Mouse (Mus musculus): ENCODE measurements around the gene Gria1. TPM values are rescaled to one million over a fixed set of nuclear protein-coding genes. Genes with fewer than 3 reads are reported as not detected.
A peak's percentile ranks its signal among the peaks of the same experiment; 100 is the strongest.

Gria1 gene
- polyA plus RNA-seq, 1 experiment from 2014 or later, result 21.3 TPM

- no peaks in the 10 kb centered on the region for H3K36me3 ChIP-seq
- no peak overlapping the region for H3K9ac ChIP-seq (replicated peaks)
- no peak overlapping the region for H3K4me2 ChIP-seq (replicated peaks)
- H3K9me3 ChIP-seq, result no peaks in the 10 kb centered on the region
- no peak overlapping the region for H3K4me3 ChIP-seq (replicated peaks)
- no peaks in the 10 kb centered on the region for H3K27me3 ChIP-seq
- WGBS, result 58% methylated on average over 6 of the region's 6 CpGs
- peak overlapping the region; percentile 44; the same call in 1 of the 2 replicates for H3K27ac ChIP-seq
- H3K4me1 ChIP-seq (replicated peaks), result peaks cover 9% of the 10 kb centered on the region
- ATAC-seq, result peak; percentile 27; the same call in 1 of the 2 replicates
Measured at GRCm38 (mm10) chr11:57072171-57072570, 61.0 kb downstream of the Gria1 start.

- H3K4me3 ChIP-seq (replicated peaks), result no peak overlapping the region
- no peaks in the 10 kb centered on the region for H3K9me3 ChIP-seq
- H3K27me3 ChIP-seq, result no peaks in the 10 kb centered on the region
- ATAC-seq, result no peak
- 88% methylated on average over 3 of the region's 3 CpGs for WGBS
- H3K4me1 ChIP-seq (replicated peaks), result no peaks in the 10 kb centered on the region
- H3K4me2 ChIP-seq (replicated peaks), result no peak overlapping the region
- no peak overlapping the region for H3K9ac ChIP-seq (replicated peaks)
- H3K36me3 ChIP-seq, result no peaks in the 10 kb centered on the region
- no peak overlapping the region for H3K27ac ChIP-seq
Measured at GRCm38 (mm10) chr11:57079423-57079822, 68.2 kb downstream of the Gria1 start.

GRCm38 (mm10) chr11:57089527-57089926 lies 78.3 kb downstream of the Gria1 start:
- H3K27me3 ChIP-seq, result no peaks in the 10 kb centered on the region
- no peak overlapping the region for H3K27ac ChIP-seq
- peaks cover 4% of the 10 kb centered on the region; the same call in 1 of the 2 replicates for H3K36me3 ChIP-seq
- 0 out of 2 replicates have a peak, but pooled peaks have one; percentile 62 for ATAC-seq
- H3K4me3 ChIP-seq (replicated peaks), result no peak overlapping the region
- 48% methylated on average over 5 of the region's 5 CpGs for WGBS
- peaks cover 4% of the 10 kb centered on the region; the same call in 1 of the 2 replicates for H3K9me3 ChIP-seq
- H3K4me2 ChIP-seq (replicated peaks), result no peak overlapping the region
- H3K9ac ChIP-seq (replicated peaks), result no peak overlapping the region
- no peaks in the 10 kb centered on the region; the same call in 1 of the 2 replicates for H3K4me1 ChIP-seq (replicated peaks)

GRCm38 (mm10) chr11:57090705-57091104 lies 79.5 kb downstream of the Gria1 start:
- Histone ChIP-seq H3K4me3 (replicated peaks) (no peak overlapping the region), H3K27me3 (no peaks in the 10 kb centered on the region), H3K9ac (replicated peaks) (no peak overlapping the region), H3K4me1 (replicated peaks) (peaks cover 8% of the 10 kb centered on the region), H3K36me3 (peaks cover 4% of the 10 kb centered on the region; the same call in 1 of the 2 replicates), H3K27ac (no peak overlapping the region), H3K4me2 (replicated peaks) (no peak overlapping the region), H3K9me3 (peaks cover 4% of the 10 kb centered on the region; the same call in 1 of the 2 replicates)
- no peak for ATAC-seq

GRCm38 (mm10) chr11:57091276-57091914 lies 80.2 kb downstream of the Gria1 start:
- Histone ChIP-seq H3K4me3 (replicated peaks) (no peak overlapping the region), H3K4me2 (replicated peaks) (no peak overlapping the region), H3K27ac (no peak overlapping the region), H3K4me1 (replicated peaks) (peaks cover 8% of the 10 kb centered on the region), H3K36me3 (peaks cover 4% of the 10 kb centered on the region; the same call in 1 of the 2 replicates), H3K27me3 (no peaks in the 10 kb centered on the region), H3K9me3 (peaks cover 4% of the 10 kb centered on the region; the same call in 1 of the 2 replicates), H3K9ac (replicated peaks) (no peak overlapping the region)
- 66% methylated on average over 3 of the region's 3 CpGs for WGBS
- no peak for ATAC-seq

- H3K9ac ChIP-seq (replicated peaks), result no peak overlapping the region
- WGBS, result 80% methylated on average over 5 of the region's 5 CpGs
- no peak overlapping the region for H3K27ac ChIP-seq
- no peak overlapping the region for H3K4me2 ChIP-seq (replicated peaks)
- H3K4me1 ChIP-seq (replicated peaks), result no peaks in the 10 kb centered on the region
- no peaks in the 10 kb centered on the region for H3K9me3 ChIP-seq
- H3K36me3 ChIP-seq, result no peaks in the 10 kb centered on the region
- H3K27me3 ChIP-seq, result no peaks in the 10 kb centered on the region
- no peak for ATAC-seq
- no peak overlapping the region for H3K4me3 ChIP-seq (replicated peaks)
Measured at GRCm38 (mm10) chr11:57100491-57100890, 89.3 kb downstream of the Gria1 start.

- ATAC-seq, result no peak
- Histone ChIP-seq H3K4me1 (replicated peaks) (no peaks in the 10 kb centered on the region), H3K27ac (no peak overlapping the region), H3K4me2 (replicated peaks) (no peak overlapping the region), H3K4me3 (replicated peaks) (no peak overlapping the region), H3K36me3 (no peaks in the 10 kb centered on the region), H3K9me3 (no peaks in the 10 kb centered on the region), H3K27me3 (no peaks in the 10 kb centered on the region), H3K9ac (replicated peaks) (no peak overlapping the region)
- 78% methylated on average over 5 of the region's 5 CpGs for WGBS
Measured at GRCm38 (mm10) chr11:57103751-57104254, 92.6 kb downstream of the Gria1 start.

- Histone ChIP-seq H3K4me1 (replicated peaks) (no peaks in the 10 kb centered on the region), H3K9ac (replicated peaks) (no peak overlapping the region), H3K9me3 (no peaks in the 10 kb centered on the region), H3K4me3 (replicated peaks) (no peak overlapping the region), H3K27me3 (no peaks in the 10 kb centered on the region), H3K4me2 (replicated peaks) (no peak overlapping the region), H3K27ac (no peak overlapping the region), H3K36me3 (no peaks in the 10 kb centered on the region)
- WGBS, result 73% methylated on average over 3 of the region's 3 CpGs
- no peak for ATAC-seq
Measured at GRCm38 (mm10) chr11:57105683-57106082, 94.5 kb downstream of the Gria1 start.

GRCm38 (mm10) chr11:57112386-57112785 lies 101.2 kb downstream of the Gria1 start:
- 0 out of 2 replicates have a peak, but pooled peaks cover 3% of the 10 kb centered on the region for H3K4me1 ChIP-seq (replicated peaks)
- H3K27me3 ChIP-seq, result no peaks in the 10 kb centered on the region
- H3K36me3 ChIP-seq, result no peaks in the 10 kb centered on the region
- H3K4me2 ChIP-seq (replicated peaks), result no peak overlapping the region
- 76% methylated on average over 8 of the region's 8 CpGs for WGBS
- no peak for ATAC-seq
- H3K27ac ChIP-seq, result no peak overlapping the region
- H3K9ac ChIP-seq (replicated peaks), result no peak overlapping the region
- no peaks in the 10 kb centered on the region for H3K9me3 ChIP-seq
- H3K4me3 ChIP-seq (replicated peaks), result no peak overlapping the region

GRCm38 (mm10) chr11:57114410-57114809 lies 103.2 kb downstream of the Gria1 start:
- H3K4me3 ChIP-seq (replicated peaks), result no peak overlapping the region
- 0 out of 2 replicates have a peak, but pooled peaks cover 3% of the 10 kb centered on the region for H3K4me1 ChIP-seq (replicated peaks)
- H3K9me3 ChIP-seq, result no peaks in the 10 kb centered on the region
- H3K27me3 ChIP-seq, result no peaks in the 10 kb centered on the region
- no peak overlapping the region for H3K27ac ChIP-seq
- no peaks in the 10 kb centered on the region for H3K36me3 ChIP-seq
- no peak for ATAC-seq
- H3K9ac ChIP-seq (replicated peaks), result no peak overlapping the region
- H3K4me2 ChIP-seq (replicated peaks), result no peak overlapping the region
- 90% methylated on average over 5 of the region's 5 CpGs for WGBS

GRCm38 (mm10) chr11:57127066-57127465 lies 115.9 kb downstream of the Gria1 start:
- Histone ChIP-seq H3K4me3 (replicated peaks) (no peak overlapping the region), H3K4me1 (replicated peaks) (no peaks in the 10 kb centered on the region), H3K36me3 (no peaks in the 10 kb centered on the region), H3K9me3 (no peaks in the 10 kb centered on the region), H3K27ac (no peak overlapping the region), H3K4me2 (replicated peaks) (no peak overlapping the region), H3K27me3 (no peaks in the 10 kb centered on the region), H3K9ac (replicated peaks) (no peak overlapping the region)
- ATAC-seq, result no peak
- 84% methylated on average over 8 of the region's 8 CpGs for WGBS

GRCm38 (mm10) chr11:57140162-57140780 lies 129.1 kb downstream of the Gria1 start:
- ATAC-seq, result no peak
- 81% methylated on average over 14 of the region's 14 CpGs for WGBS
- Histone ChIP-seq H3K36me3 (no peaks in the 10 kb centered on the region), H3K27ac (peak overlapping the region; percentile 21; the same call in 1 of the 2 replicates), H3K4me1 (replicated peaks) (peaks cover 17% of the 10 kb centered on the region), H3K9me3 (no peaks in the 10 kb centered on the region), H3K4me3 (replicated peaks) (no peak overlapping the region), H3K9ac (replicated peaks) (no peak overlapping the region), H3K27me3 (no peaks in the 10 kb centered on the region), H3K4me2 (replicated peaks) (no peak overlapping the region)

Data from midbrain, embryonic 13.5 days (tissue).